Mouse (Mus musculus): ENCODE measurements around the gene Rala. TPM values are rescaled to one million over a fixed set of nuclear protein-coding genes. Genes with fewer than 3 reads are reported as not detected.

The Rala gene
- 81.2 and 127 TPM in 2 replicates for polyA plus RNA-seq (2021; fragmentation: Nextera tagmentation)
- long read RNA-seq, experiment 1, transcript Rala-201 (5 exons, 2,688 nt), result major isoform, 136 of 151 reads
- long read RNA-seq, experiment 1, partial matches to known transcripts, result 2 of 151 reads
- long read RNA-seq, experiment 1, other reads (novel, unspliced or antisense), result 13 of 151 reads
- long read RNA-seq, experiment 2, transcript Rala-201 (5 exons, 2,688 nt), result major isoform, 118 of 151 reads
- long read RNA-seq, experiment 2, partial matches to known transcripts, result 16 of 151 reads
- long read RNA-seq, experiment 2, other reads (novel, unspliced or antisense), result 17 of 151 reads

DNA sequence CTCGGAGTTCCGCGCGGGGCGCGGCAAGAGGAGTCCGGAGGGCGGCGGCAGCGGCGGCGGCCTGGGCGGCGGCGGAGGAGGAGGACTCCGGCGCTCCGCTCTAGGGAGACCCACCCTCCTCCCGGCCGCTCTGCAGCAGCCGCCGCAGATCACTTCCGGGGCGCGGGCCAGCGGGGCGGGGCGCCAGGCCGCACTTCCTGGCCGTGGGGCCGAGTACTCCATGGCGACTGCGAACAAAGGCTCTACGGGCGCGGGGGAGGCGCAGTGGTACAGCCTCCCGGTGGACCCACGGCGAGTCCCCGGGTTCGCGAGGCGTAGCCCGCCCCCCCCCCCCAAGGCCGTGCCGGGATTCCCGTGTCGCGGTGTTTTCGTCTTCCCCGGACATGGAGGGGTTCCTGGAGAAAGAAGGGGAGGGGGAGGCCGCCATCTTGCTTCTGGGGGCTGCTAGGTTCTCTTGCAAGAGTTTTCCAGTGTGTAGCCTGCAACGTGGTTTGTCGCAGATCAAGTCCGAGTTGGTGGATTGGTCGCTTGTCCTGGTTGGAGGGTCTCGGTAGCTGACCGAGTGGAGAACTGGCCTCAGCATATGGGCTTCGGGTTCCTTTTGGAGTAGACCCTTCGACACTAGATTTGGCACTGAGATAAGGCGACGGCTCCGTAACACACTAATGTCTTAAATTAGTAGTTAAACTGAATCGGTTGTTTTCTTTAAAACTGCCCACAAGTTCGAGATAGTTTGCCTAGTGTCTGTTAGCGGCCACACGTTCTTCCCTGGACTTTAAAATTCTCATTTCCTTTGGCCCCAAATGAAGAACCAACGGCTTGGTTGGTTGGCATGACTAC is at the start of gene Rala:
Rala (minus strand) TSS at position 162 of the 840 bp plus-strand sequence.

DNA sequence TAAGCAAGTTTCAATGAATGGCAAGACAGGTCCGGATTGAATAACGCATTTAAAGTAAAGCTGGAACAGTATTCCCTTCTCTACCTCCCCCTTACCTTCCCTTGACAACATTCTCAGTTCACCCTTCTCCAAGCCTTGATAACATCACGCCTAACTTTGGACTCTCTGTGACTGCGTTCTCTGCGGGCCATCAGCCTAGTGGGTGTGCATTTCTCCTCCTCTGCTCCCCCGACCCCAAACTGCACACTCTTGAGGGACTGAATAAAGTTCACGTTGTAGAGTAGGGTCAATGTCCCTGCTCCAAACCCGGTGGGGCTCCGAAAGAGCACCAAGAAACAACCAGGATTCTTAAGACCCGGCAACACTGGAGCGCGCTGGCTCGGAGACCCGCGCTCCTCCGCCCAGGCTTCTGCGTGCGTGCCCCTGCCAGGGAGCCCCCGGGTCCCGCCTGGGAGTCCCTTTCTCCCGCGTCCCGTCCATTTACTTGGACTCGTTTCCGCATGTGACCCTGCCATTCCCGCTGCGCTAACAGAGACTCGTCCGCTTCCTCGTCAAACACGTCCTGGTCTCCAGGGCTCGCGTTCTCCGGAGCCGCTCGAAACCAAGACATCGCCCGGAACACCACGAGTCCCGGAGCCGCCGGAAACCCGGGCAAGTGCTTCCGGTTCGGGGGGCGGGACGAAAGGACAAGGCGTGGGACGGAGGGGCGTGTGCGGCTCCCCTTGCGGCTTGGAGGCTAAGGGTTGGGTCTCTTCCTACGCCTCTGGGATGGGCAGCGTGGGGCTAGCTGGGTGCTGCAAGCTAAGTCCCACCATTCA is 48.9 kb upstream of the Rala start, which contains the start of gene Yae1d1:
Yae1d1 (minus strand) TSS at position 653 of the 818 bp plus-strand sequence.

Other genes starting within 250 kb of the Rala start
- gene Mplkip, start 249.0 kb downstream of the Rala start, polyA plus RNA-seq (2021; fragmentation: Nextera tagmentation), result 7.8 and 18.8 TPM in 2 replicates
- gene Sugct, start 248.7 kb downstream of the Rala start, polyA plus RNA-seq (2021; fragmentation: Nextera tagmentation), result 6.0 and 7.8 TPM in 2 replicates
- gene Cdk13, start 139.1 kb downstream of the Rala start, polyA plus RNA-seq (2021; fragmentation: Nextera tagmentation), result 8.0 and 10.7 TPM in 2 replicates
- gene Yae1d1, start 49.1 kb upstream of the Rala start, polyA plus RNA-seq (2021; fragmentation: Nextera tagmentation), result 58.9 and 70.4 TPM in 2 replicates

All from left cerebral cortex, adult 6 months (tissue).